Mouse (Mus musculus): ENCODE results near the gene Prr15. TPM values are rescaled to one million over a fixed set of nuclear protein-coding genes. Genes with fewer than 3 reads are reported as not detected.

The Prr15 gene
- polyA plus RNA-seq, 1 experiment from 2014 or later = 14.4 TPM

GRCm38 (mm10) chr6:54327626-54328003 is 2.0 kb downstream of the Prr15 start:
- WGBS = under 1% methylated on average over 28 of the region's 28 CpGs
- ATAC-seq (replicated peaks; ENCODE audit: extremely low read depth, insufficient read depth, low FRiP score) = peak; percentile 70

GRCm38 (mm10) chr6:54328783-54329182 is 3.1 kb downstream of the Prr15 start:
- peak overlapping the region; percentile 99 for H3K4me2 ChIP-seq (ENCODE audit: low read depth, low read length)
- H3K4me3 ChIP-seq (ENCODE audit: low read length) = peak overlapping the region; percentile 11; the same call in 1 of the 2 replicates
- no peaks in the 10 kb centered on the region for H3K36me3 ChIP-seq (ENCODE audit: control insufficient read depth, insufficient read depth)
- 0 out of 2 replicates have a peak overlapping the region, but pooled peaks have one; percentile 36 for H3K27ac ChIP-seq (ENCODE audit: low read length)
- no peaks in the 10 kb centered on the region for H3K9me3 ChIP-seq (replicated peaks; ENCODE audit: control insufficient read depth, low read length)
- ATAC-seq (replicated peaks; ENCODE audit: extremely low read depth, insufficient read depth, low FRiP score) = no peak
- 92% methylated on average over 5 of the region's 5 CpGs for WGBS
- peaks cover 15% of the 10 kb centered on the region for H3K27me3 ChIP-seq (ENCODE audit: control insufficient read depth, insufficient read depth, low read length)
- H3K4me1 ChIP-seq (ENCODE audit: control insufficient read depth, insufficient read depth, low read length) = peaks cover 5% of the 10 kb centered on the region; the same call in 1 of the 2 replicates
- H3K9ac ChIP-seq (ENCODE audit: low read length) = no peak overlapping the region

More at GRCm38 (mm10) chr6:54327626-54328003, 2.0 kb downstream of the Prr15 start:
- Histone ChIP-seq H3K27me3 (ENCODE audit: control insufficient read depth, insufficient read depth, low read length) (peaks cover 19% of the 10 kb centered on the region), H3K4me3 (ENCODE audit: low read length) (peak overlapping the region; percentile 70), H3K4me2 (ENCODE audit: low read depth, low read length) (peak overlapping the region; percentile 99), H3K4me1 (ENCODE audit: control insufficient read depth, insufficient read depth, low read length) (peaks cover 5% of the 10 kb centered on the region; the same call in 1 of the 2 replicates), H3K9me3 (replicated peaks; ENCODE audit: control insufficient read depth, low read length) (no peaks in the 10 kb centered on the region), H3K9ac (ENCODE audit: low read length) (peak overlapping the region; percentile 78), H3K27ac (ENCODE audit: low read length) (peak overlapping the region; percentile 80), H3K36me3 (ENCODE audit: control insufficient read depth, insufficient read depth) (no peaks in the 10 kb centered on the region)

- H3K4me1 ChIP-seq (ENCODE audit: control insufficient read depth, insufficient read depth, low read length) = peaks cover 5% of the 10 kb centered on the region; the same call in 1 of the 2 replicates
- H3K9ac ChIP-seq (ENCODE audit: low read length) = no peak overlapping the region
- H3K9me3 ChIP-seq (replicated peaks; ENCODE audit: control insufficient read depth, low read length) = no peaks in the 10 kb centered on the region
- H3K36me3 ChIP-seq (ENCODE audit: control insufficient read depth, insufficient read depth) = no peaks in the 10 kb centered on the region
- H3K4me3 ChIP-seq (ENCODE audit: low read length) = no peak overlapping the region
- ATAC-seq (replicated peaks; ENCODE audit: extremely low read depth, insufficient read depth, low FRiP score) = no peak
- H3K27ac ChIP-seq (ENCODE audit: low read length) = no peak overlapping the region
- H3K4me2 ChIP-seq (ENCODE audit: low read depth, low read length) = peak overlapping the region; percentile 15
- peaks cover 11% of the 10 kb centered on the region for H3K27me3 ChIP-seq (ENCODE audit: control insufficient read depth, insufficient read depth, low read length)
- WGBS = 78% methylated on average over 3 of the region's 3 CpGs
These were observed 4.0 kb downstream of the Prr15 start for GRCm38 (mm10) chr6:54329598-54329997.

- Histone ChIP-seq H3K4me3 (ENCODE audit: low read length) (no peak overlapping the region; the same call in 1 of the 2 replicates), H3K4me1 (ENCODE audit: control insufficient read depth, insufficient read depth, low read length) (peaks cover 5% of the 10 kb centered on the region; the same call in 1 of the 2 replicates), H3K9me3 (replicated peaks; ENCODE audit: control insufficient read depth, low read length) (no peaks in the 10 kb centered on the region), H3K27ac (ENCODE audit: low read length) (no peak overlapping the region), H3K27me3 (ENCODE audit: control insufficient read depth, insufficient read depth, low read length) (peaks cover 7% of the 10 kb centered on the region), H3K9ac (ENCODE audit: low read length) (no peak overlapping the region), H3K4me2 (ENCODE audit: low read depth, low read length) (peak overlapping the region; percentile 15; the same call in 1 of the 2 replicates), H3K36me3 (ENCODE audit: control insufficient read depth, insufficient read depth) (no peaks in the 10 kb centered on the region)
- 89% methylated on average over 10 of the region's 10 CpGs for WGBS
- ATAC-seq (replicated peaks; ENCODE audit: extremely low read depth, insufficient read depth, low FRiP score) = no peak
These were observed 4.5 kb downstream of the Prr15 start for GRCm38 (mm10) chr6:54330166-54330565.

DNA sequence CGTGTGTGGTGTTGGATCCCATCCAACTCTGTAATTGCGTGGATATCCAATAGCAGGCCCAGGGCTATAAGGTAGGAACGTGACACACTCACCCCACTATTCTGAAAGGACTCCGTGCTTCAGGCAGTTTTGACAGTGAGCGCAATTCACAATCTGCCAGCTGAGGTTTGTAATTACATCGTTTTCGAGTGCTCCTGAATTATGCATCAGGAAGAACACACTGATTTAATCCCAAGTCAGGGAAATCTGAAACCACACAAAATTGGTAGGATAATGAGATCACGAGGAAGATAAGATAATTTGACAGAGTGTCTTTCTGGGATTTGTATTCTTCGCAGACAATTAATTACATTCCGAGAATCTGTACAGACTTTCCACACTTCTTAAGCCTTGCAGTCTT is 6.1 kb downstream of the Prr15 start:
- Histone ChIP-seq H3K36me3 (ENCODE audit: control insufficient read depth, insufficient read depth) (no peaks in the 10 kb centered on the region), H3K4me3 (ENCODE audit: low read length) (no peak overlapping the region), H3K9me3 (replicated peaks; ENCODE audit: control insufficient read depth, low read length) (no peaks in the 10 kb centered on the region), H3K4me1 (ENCODE audit: control insufficient read depth, insufficient read depth, low read length) (0 out of 2 replicates have a peak, but pooled peaks cover 2% of the 10 kb centered on the region), H3K9ac (ENCODE audit: low read length) (no peak overlapping the region), H3K27me3 (ENCODE audit: control insufficient read depth, insufficient read depth, low read length) (no peaks in the 10 kb centered on the region; the same call in 1 of the 2 replicates), H3K27ac (ENCODE audit: low read length) (no peak overlapping the region), H3K4me2 (ENCODE audit: low read depth, low read length) (no peak overlapping the region)
- WGBS = 63% methylated on average over 10 of the region's 10 CpGs
- no peak for ATAC-seq (replicated peaks; ENCODE audit: extremely low read depth, insufficient read depth, low FRiP score)

- WGBS = 59% methylated on average over 8 of the region's 8 CpGs
- no peaks in the 10 kb centered on the region for H3K36me3 ChIP-seq (ENCODE audit: control insufficient read depth, insufficient read depth)
- H3K4me1 ChIP-seq (ENCODE audit: control insufficient read depth, insufficient read depth, low read length) = no peaks in the 10 kb centered on the region
- H3K27ac ChIP-seq (ENCODE audit: low read length) = no peak overlapping the region
- no peaks in the 10 kb centered on the region for H3K9me3 ChIP-seq (replicated peaks; ENCODE audit: control insufficient read depth, low read length)
- no peak overlapping the region for H3K4me2 ChIP-seq (ENCODE audit: low read depth, low read length)
- ATAC-seq (replicated peaks; ENCODE audit: extremely low read depth, insufficient read depth, low FRiP score) = no peak
- no peak overlapping the region for H3K9ac ChIP-seq (ENCODE audit: low read length)
- H3K4me3 ChIP-seq (ENCODE audit: low read length) = no peak overlapping the region
- no peaks in the 10 kb centered on the region; the same call in 1 of the 2 replicates for H3K27me3 ChIP-seq (ENCODE audit: control insufficient read depth, insufficient read depth, low read length)
These were observed 6.6 kb downstream of the Prr15 start for GRCm38 (mm10) chr6:54332203-54332602.

DNA sequence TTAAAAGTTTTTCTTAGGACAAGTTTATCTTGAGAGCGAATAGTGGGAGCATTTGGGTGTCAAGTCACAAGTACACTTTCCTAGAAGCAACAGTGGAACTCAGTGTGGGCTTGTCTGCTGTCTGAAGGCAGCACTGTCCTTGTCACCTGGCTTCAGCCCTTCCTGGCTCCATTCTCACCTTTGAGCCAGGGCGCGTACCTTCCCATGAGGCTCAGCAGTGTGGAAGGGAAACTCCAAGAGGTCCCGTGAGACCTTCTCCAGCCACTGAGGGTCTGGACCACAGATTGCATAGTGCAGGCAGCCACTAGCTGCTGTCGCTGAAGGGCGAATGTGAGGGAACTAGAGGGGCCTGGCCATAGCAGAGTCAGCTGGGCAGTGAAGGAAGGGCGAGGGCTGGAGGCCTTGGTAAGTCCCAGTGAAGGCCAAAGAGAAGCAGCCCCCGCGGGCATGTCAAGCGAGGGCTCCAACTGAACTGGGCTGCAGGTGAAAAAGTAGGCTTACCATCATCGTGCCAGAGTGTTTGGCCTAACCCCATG is 7.5 kb downstream of the Prr15 start:
- H3K9ac ChIP-seq (ENCODE audit: low read length) = no peak overlapping the region
- ATAC-seq (replicated peaks; ENCODE audit: extremely low read depth, insufficient read depth, low FRiP score) = no peak
- no peaks in the 10 kb centered on the region for H3K4me1 ChIP-seq (ENCODE audit: control insufficient read depth, insufficient read depth, low read length)
- 57% methylated on average over 11 of the region's 11 CpGs for WGBS
- H3K27ac ChIP-seq (ENCODE audit: low read length) = no peak overlapping the region
- H3K4me3 ChIP-seq (ENCODE audit: low read length) = no peak overlapping the region
- no peaks in the 10 kb centered on the region; the same call in 1 of the 2 replicates for H3K27me3 ChIP-seq (ENCODE audit: control insufficient read depth, insufficient read depth, low read length)
- no peak overlapping the region for H3K4me2 ChIP-seq (ENCODE audit: low read depth, low read length)
- no peaks in the 10 kb centered on the region for H3K36me3 ChIP-seq (ENCODE audit: control insufficient read depth, insufficient read depth)
- H3K9me3 ChIP-seq (replicated peaks; ENCODE audit: control insufficient read depth, low read length) = no peaks in the 10 kb centered on the region

- no peaks in the 10 kb centered on the region for H3K4me1 ChIP-seq (ENCODE audit: control insufficient read depth, insufficient read depth, low read length)
- no peak overlapping the region for H3K9ac ChIP-seq (ENCODE audit: low read length)
- H3K36me3 ChIP-seq (ENCODE audit: control insufficient read depth, insufficient read depth) = no peaks in the 10 kb centered on the region
- no peak overlapping the region for H3K4me3 ChIP-seq (ENCODE audit: low read length)
- no peaks in the 10 kb centered on the region; the same call in 1 of the 2 replicates for H3K27me3 ChIP-seq (ENCODE audit: control insufficient read depth, insufficient read depth, low read length)
- H3K9me3 ChIP-seq (replicated peaks; ENCODE audit: control insufficient read depth, low read length) = no peaks in the 10 kb centered on the region
- H3K4me2 ChIP-seq (ENCODE audit: low read depth, low read length) = no peak overlapping the region
- no peak for ATAC-seq (replicated peaks; ENCODE audit: extremely low read depth, insufficient read depth, low FRiP score)
- no peak overlapping the region for H3K27ac ChIP-seq (ENCODE audit: low read length)
- WGBS = 53% methylated on average over 9 of the region's 9 CpGs
These were observed 8.2 kb downstream of the Prr15 start for GRCm38 (mm10) chr6:54333652-54334396.

DNA sequence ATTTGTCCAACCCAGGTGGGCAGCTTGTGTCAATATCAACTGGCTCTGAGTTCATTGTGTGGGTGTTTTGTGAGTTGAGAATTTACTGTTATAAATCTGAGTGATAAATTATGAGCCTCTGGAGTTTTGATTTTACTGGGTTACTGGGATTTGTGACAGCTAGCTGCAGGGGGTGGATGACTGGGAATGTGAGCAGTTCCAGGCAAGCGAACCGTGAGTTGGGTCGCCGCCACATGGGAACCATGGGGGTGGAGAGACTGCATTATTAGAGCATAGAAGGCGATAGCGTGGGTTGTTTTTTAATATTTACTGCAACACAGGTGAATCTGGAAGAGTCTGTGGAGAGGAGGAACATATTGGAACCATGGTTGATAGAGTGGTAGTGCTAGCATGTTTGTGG is 11.7 kb downstream of the Prr15 start:
- H3K9me3 ChIP-seq (replicated peaks; ENCODE audit: control insufficient read depth, low read length) = no peaks in the 10 kb centered on the region
- H3K4me1 ChIP-seq (ENCODE audit: control insufficient read depth, insufficient read depth, low read length) = no peaks in the 10 kb centered on the region
- 81% methylated on average over 6 of the region's 6 CpGs for WGBS
- no peak overlapping the region for H3K9ac ChIP-seq (ENCODE audit: low read length)
- H3K27ac ChIP-seq (ENCODE audit: low read length) = no peak overlapping the region
- no peak overlapping the region for H3K4me3 ChIP-seq (ENCODE audit: low read length)
- no peak overlapping the region for H3K4me2 ChIP-seq (ENCODE audit: low read depth, low read length)
- no peaks in the 10 kb centered on the region; the same call in 1 of the 2 replicates for H3K27me3 ChIP-seq (ENCODE audit: control insufficient read depth, insufficient read depth, low read length)
- no peak for ATAC-seq (replicated peaks; ENCODE audit: extremely low read depth, insufficient read depth, low FRiP score)
- H3K36me3 ChIP-seq (ENCODE audit: control insufficient read depth, insufficient read depth) = no peaks in the 10 kb centered on the region
